Comparison of ENCODE assay signal across 18 mouse cellular contexts in genomic region chr19:21368595-21368994, GRCm38 (mm10).
A peak's percentile ranks its signal among the peaks of the same experiment; 100 is the strongest.
DNase-seq lines count a peak whose midpoint lies in the region; ATAC-seq and TF ChIP-seq lines count a peak whose summit lies in the region.
"Had no signal": no experiment of that assay in that cellular context is flagged by ENCODE, and none has a peak within 500 bp of the region (broad histone marks: within the 10 kb centered on the region; RNA-seq: fewer than 3 reads in every experiment).

No protein-coding gene starts in this region.

- no peaks in the 10 kb centered on the region for H3K9me3 ChIP-seq in limb, embryonic 14.5 days (ENCODE audit: control insufficient read depth, low read length)
- no peaks in the 10 kb centered on the region for H3K9me3 ChIP-seq in limb, embryonic 10.5 days (replicated peaks)
- no peaks in the 10 kb centered on the region for H3K9me3 ChIP-seq in embryonic facial prominence, embryonic 11.5 days (replicated peaks; ENCODE audit: control insufficient read depth, low read length)
- H3K9me3 ChIP-seq in hindbrain, embryonic 12.5 days (replicated peaks), result no peaks in the 10 kb centered on the region
- H3K9me3 ChIP-seq in intestine, postnatal 0 days (ENCODE audit: control insufficient read depth), result no peaks in the 10 kb centered on the region
- H3K9me3 ChIP-seq: embryonic facial prominence, embryonic 15.5 days had no signal

- H3K4me2 ChIP-seq in limb, embryonic 14.5 days (replicated peaks; ENCODE audit: low read depth, low read length, severe bottlenecking), result no peak overlapping the region
- no peak overlapping the region for H3K4me2 ChIP-seq in embryonic facial prominence, embryonic 11.5 days (ENCODE audit: low read depth, low read length)
- H3K4me2 ChIP-seq in hindbrain, embryonic 12.5 days (replicated peaks), result no peak overlapping the region
- H3K4me2 ChIP-seq in intestine, postnatal 0 days (replicated peaks; ENCODE audit: low read depth), result no peak overlapping the region
- H3K4me2 ChIP-seq: embryonic facial prominence, embryonic 15.5 days; heart, embryonic 12.5 days had no signal

- no peak for TF ChIP-seq CTCF in intestine, postnatal 0 days (IDR thresholded peaks at IDR 0.05; ENCODE audit: low read depth)

- DNase-seq in limb, embryonic 14.5 days (ENCODE audit: low spot score), result no peak
- DNase-seq in limb, embryonic 10.5 days (ENCODE audit: low spot score), result no peak
- peak; percentile 41 for DNase-seq in embryonic facial prominence, embryonic 11.5 days (ENCODE audit: low spot score)
- peak; percentile 21 for DNase-seq in retina, postnatal 1 day
- DNase-seq in urinary bladder, postnatal 4 days (ENCODE audit: low spot score in 2 of 2), result no peak
- DNase-seq: adrenal gland, adult 8-10 months; gastrocnemius, adult 2 months; kidney, adult 9 months; kidney, postnatal 36 days; layer of hippocampus, adult 9-11 months; liver, postnatal 0 days; lung, postnatal 10 days had no signal

- TF ChIP-seq POLR2A in limb, embryonic 14.5 days (IDR thresholded peaks at IDR 0.05; ENCODE audit: borderline replicate concordance, extremely low read depth, insufficient read depth, insufficient read length), result no peak

- H3K9ac ChIP-seq in limb, embryonic 14.5 days (ENCODE audit: low read depth, low read length, severe bottlenecking), result no peak overlapping the region
- no peak overlapping the region for H3K9ac ChIP-seq in embryonic facial prominence, embryonic 11.5 days (replicated peaks; ENCODE audit: low read length)
- H3K9ac ChIP-seq in hindbrain, embryonic 12.5 days, result no peak overlapping the region
- H3K9ac ChIP-seq in intestine, postnatal 0 days (ENCODE audit: low read depth, low read length), result no peak overlapping the region
- H3K9ac ChIP-seq: embryonic facial prominence, embryonic 15.5 days; heart, embryonic 12.5 days; liver, postnatal 0 days had no signal

- H3K27me3 ChIP-seq in limb, embryonic 14.5 days (ENCODE audit: control insufficient read depth, insufficient read depth, low read length), result no peaks in the 10 kb centered on the region
- H3K27me3 ChIP-seq in limb, embryonic 10.5 days (ENCODE audit: low read depth, poor library complexity, severe bottlenecking), result no peaks in the 10 kb centered on the region
- H3K27me3 ChIP-seq in embryonic facial prominence, embryonic 11.5 days (ENCODE audit: control insufficient read depth, insufficient read depth, low read length), result no peaks in the 10 kb centered on the region
- H3K27me3 ChIP-seq in hindbrain, embryonic 12.5 days, result no peaks in the 10 kb centered on the region
- H3K27me3 ChIP-seq in intestine, postnatal 0 days (replicated peaks; ENCODE audit: control insufficient read depth, insufficient read depth, low read length), result no peaks in the 10 kb centered on the region
- H3K27me3 ChIP-seq: embryonic facial prominence, embryonic 15.5 days; heart, embryonic 12.5 days had no signal

- H3K4me3 ChIP-seq in limb, embryonic 14.5 days (replicated peaks; ENCODE audit: low read length), result no peak overlapping the region
- no peak overlapping the region for H3K4me3 ChIP-seq in limb, embryonic 10.5 days
- no peak overlapping the region for H3K4me3 ChIP-seq in embryonic facial prominence, embryonic 11.5 days (ENCODE audit: low read depth, low read length)
- H3K4me3 ChIP-seq in hindbrain, embryonic 12.5 days, result no peak overlapping the region
- H3K4me3 ChIP-seq in intestine, postnatal 0 days (ENCODE audit: low read depth, low read length), result no peak overlapping the region
- H3K4me3 ChIP-seq: embryonic facial prominence, embryonic 15.5 days; gastrocnemius, adult 2 months; heart, embryonic 12.5 days had no signal

- ATAC-seq in limb, embryonic 14.5 days (ENCODE audit: low FRiP score, low read depth), result peak; percentile 51; the same call in 1 of the 2 replicates
- 0 out of 2 replicates have a peak, but pooled peaks have one; percentile 75 for ATAC-seq in embryonic facial prominence, embryonic 11.5 days (replicated peaks; ENCODE audit: insufficient number of reproducible peaks, low FRiP score, low TSS enrichment, low read depth)
- peak; percentile 39; the same call in 1 of the 2 replicates for ATAC-seq in hindbrain, embryonic 12.5 days (ENCODE audit: low FRiP score)
- no peak for ATAC-seq in intestine, postnatal 0 days
- ATAC-seq: inflammation-experienced regulatory T-cells, adult 6 months; liver, postnatal 0 days had no signal

- WGBS in limb, embryonic 14.5 days, result 60% methylated on average over 4 of the region's 4 CpGs
- WGBS in limb, embryonic 10.5 days, result 86% methylated on average over 4 of the region's 4 CpGs
- 72% methylated on average over 4 of the region's 4 CpGs for WGBS in embryonic facial prominence, embryonic 11.5 days
- 79% methylated on average over 4 of the region's 4 CpGs for WGBS in hindbrain, embryonic 12.5 days
- WGBS in intestine, postnatal 0 days, result 85% methylated on average over 4 of the region's 4 CpGs

- no peaks in the 10 kb centered on the region for H3K36me3 ChIP-seq in limb, embryonic 14.5 days (ENCODE audit: control insufficient read depth, insufficient read depth, low read length)
- H3K36me3 ChIP-seq in limb, embryonic 10.5 days, result no peaks in the 10 kb centered on the region
- no peaks in the 10 kb centered on the region for H3K36me3 ChIP-seq in embryonic facial prominence, embryonic 11.5 days (replicated peaks; ENCODE audit: control insufficient read depth, insufficient read depth, low read depth, low read length)
- H3K36me3 ChIP-seq in hindbrain, embryonic 12.5 days, result no peaks in the 10 kb centered on the region
- no peaks in the 10 kb centered on the region for H3K36me3 ChIP-seq in intestine, postnatal 0 days (ENCODE audit: control insufficient read depth, insufficient read depth)
- H3K36me3 ChIP-seq: embryonic facial prominence, embryonic 15.5 days; heart, embryonic 12.5 days had no signal

- no peaks in the 10 kb centered on the region for H3K4me1 ChIP-seq in limb, embryonic 14.5 days (ENCODE audit: control insufficient read depth, insufficient read depth, low read length)
- no peaks in the 10 kb centered on the region for H3K4me1 ChIP-seq in limb, embryonic 10.5 days
- no peaks in the 10 kb centered on the region for H3K4me1 ChIP-seq in embryonic facial prominence, embryonic 11.5 days (ENCODE audit: control insufficient read depth, insufficient read depth, low read length)
- H3K4me1 ChIP-seq in hindbrain, embryonic 12.5 days, result no peaks in the 10 kb centered on the region
- no peaks in the 10 kb centered on the region for H3K4me1 ChIP-seq in intestine, postnatal 0 days (replicated peaks; ENCODE audit: control insufficient read depth, insufficient read depth, low read length)
- H3K4me1 ChIP-seq: embryonic facial prominence, embryonic 15.5 days; heart, embryonic 12.5 days had no signal

- no peak overlapping the region for H3K27ac ChIP-seq in limb, embryonic 14.5 days (replicated peaks; ENCODE audit: low read depth, low read length)
- H3K27ac ChIP-seq in limb, embryonic 10.5 days, result no peak overlapping the region
- no peak overlapping the region for H3K27ac ChIP-seq in embryonic facial prominence, embryonic 11.5 days (replicated peaks; ENCODE audit: low read depth, low read length)
- no peak overlapping the region for H3K27ac ChIP-seq in hindbrain, embryonic 12.5 days
- no peak overlapping the region for H3K27ac ChIP-seq in intestine, postnatal 0 days (ENCODE audit: low read depth, low read length)
- H3K27ac ChIP-seq: embryonic facial prominence, embryonic 15.5 days; gastrocnemius, adult 2 months; stomach, postnatal 0 days had no signal

Comparison
In these comparisons a context has a peak if more than half of its experiments do, and no peak if none do; other contexts are left out.
1. DNase-seq: peak in embryonic facial prominence, embryonic 11.5 days (single experiment) and retina, postnatal 1 day (single experiment); none in limb, embryonic 14.5 days (single experiment), limb, embryonic 10.5 days (single experiment) and urinary bladder, postnatal 4 days (0 of 2).